ENCODE assay signal across 17 mouse cellular contexts in genomic region chr11:61923309-61923708, GRCm38 (mm10). TPM values are rescaled to one million over a fixed set of nuclear protein-coding genes. Genes with fewer than 3 reads are reported as not detected.
DNase-seq lines count a peak whose midpoint lies in the region; TF ChIP-seq lines count a peak whose summit lies in the region.
"Had no signal": no experiment of that assay in that cellular context is flagged by ENCODE, and none has a peak within 500 bp of the region (broad histone marks: within the 10 kb centered on the region; RNA-seq: fewer than 3 reads in every experiment).

No protein-coding gene starts in this region.

- H3K27ac ChIP-seq in gastrocnemius, adult 2 months, result peak overlapping the region; percentile 41; the same call in 1 of the 2 replicates
- no peak overlapping the region; the same call in 1 of the 2 replicates for H3K27ac ChIP-seq in left cerebral cortex, adult 2 months
- H3K27ac ChIP-seq: embryonic facial prominence, embryonic 10.5 days; embryonic facial prominence, embryonic 12.5 days; forebrain, embryonic 13.5 days; forebrain, embryonic 15.5 days had no signal

- no peak for DNase-seq in gastrocnemius, adult 2 months
- DNase-seq in gastrocnemius, postnatal 25 days, result no peak
- peak; percentile 10 to 51 for DNase-seq in left cerebral cortex, postnatal 25 days (ENCODE audit: low spot score in 2 of 2)
- no peak for DNase-seq in left cerebral cortex, adult 2 months (ENCODE audit: extremely low spot score in 1 of 2, low spot score in 2 of 2)
- peak; percentile 36 for DNase-seq in telencephalon, adult 2 months (ENCODE audit: low read depth, low spot score)
- DNase-seq in spleen, postnatal 36 days (ENCODE audit: low spot score in 2 of 2), result no peak
- DNase-seq: adrenal gland, adult 2 months; adrenal gland, postnatal 25 days; cerebellum, adult 11-12 months; cerebellum, adult 2 months; cerebellum, adult 9-10 months; cerebellum, postnatal 10 days; cerebellum, postnatal 25 days had no signal

- intact Hi-C loops in gastrocnemius, adult 2 months (cut with DNase I), result no loop called here
- intact Hi-C loops in left cerebral cortex, postnatal 25 days (cut with DNase I), result no loop called here
- intact Hi-C loops in left cerebral cortex, adult 2 months (cut with DNase I), result no loop called here

- H3K4me3 ChIP-seq in gastrocnemius, adult 2 months, result no peak overlapping the region
- no peak overlapping the region for H3K4me3 ChIP-seq in left cerebral cortex, adult 2 months
- H3K4me3 ChIP-seq: embryonic facial prominence, embryonic 10.5 days; embryonic facial prominence, embryonic 12.5 days; forebrain, embryonic 13.5 days; forebrain, embryonic 15.5 days had no signal

- TF ChIP-seq CTCF in gastrocnemius, adult 2 months (IDR thresholded peaks at IDR 0.05), result no peak
- TF ChIP-seq CTCF in left cerebral cortex, adult 2 months (IDR thresholded peaks at IDR 0.05), result no peak

RNA-seq across cellular contexts. Expression of gene Akap10, which starts 6.7 kb away (rescaled TPM):
- total RNA-seq in gastrocnemius, adult 2 months (2021), result 10 to 100 TPM in 1 of 2 experiments, 1 to 10 TPM in 1; 9.9 to 11.3 TPM
- total RNA-seq in gastrocnemius, postnatal 25 days (2021), result 1 to 10 TPM; 6.6 to 9.8 TPM
- total RNA-seq in left cerebral cortex, postnatal 25 days (2021), result 10 to 100 TPM; 33.1 to 36.8 TPM
- total RNA-seq in left cerebral cortex, adult 2 months (2021), result 10 to 100 TPM; 36.8 to 37.0 TPM

RNA-seq across cellular contexts. Expression of gene Specc1, which starts 33.3 kb away (rescaled TPM):
- total RNA-seq in gastrocnemius, adult 2 months (2021), result 1 to 10 TPM; 1.5 to 2.3 TPM
- total RNA-seq in gastrocnemius, postnatal 25 days (2021), result 1 to 10 TPM; 1.9 to 2.8 TPM
- 10 to 100 TPM; 64.5 to 69.6 TPM for total RNA-seq in left cerebral cortex, postnatal 25 days (2021)
- total RNA-seq in left cerebral cortex, adult 2 months (2021), result 10 to 100 TPM; 69.6 to 74.4 TPM

Comparison
In these comparisons a context has a peak if more than half of its experiments do, and no peak if none do; other contexts are left out.
1. DNase-seq: peak in left cerebral cortex, postnatal 25 days (2 of 2) and telencephalon, adult 2 months (single experiment); none in gastrocnemius, adult 2 months (single experiment), gastrocnemius, postnatal 25 days (single experiment), left cerebral cortex, adult 2 months (0 of 2) and spleen, postnatal 36 days (0 of 2).
2. RNA of gene Specc1, which starts 33.3 kb away (total RNA-seq): 69.6 to 74.4 TPM in left cerebral cortex, adult 2 months and 64.5 to 69.6 TPM in left cerebral cortex, postnatal 25 days; 1.9 to 2.8 TPM in gastrocnemius, postnatal 25 days and 1.5 to 2.3 TPM in gastrocnemius, adult 2 months; every median in the first group is over 10 times any median in the second.